ENCODE assay signal across 8 mouse cellular contexts in the genomic region with DNA sequence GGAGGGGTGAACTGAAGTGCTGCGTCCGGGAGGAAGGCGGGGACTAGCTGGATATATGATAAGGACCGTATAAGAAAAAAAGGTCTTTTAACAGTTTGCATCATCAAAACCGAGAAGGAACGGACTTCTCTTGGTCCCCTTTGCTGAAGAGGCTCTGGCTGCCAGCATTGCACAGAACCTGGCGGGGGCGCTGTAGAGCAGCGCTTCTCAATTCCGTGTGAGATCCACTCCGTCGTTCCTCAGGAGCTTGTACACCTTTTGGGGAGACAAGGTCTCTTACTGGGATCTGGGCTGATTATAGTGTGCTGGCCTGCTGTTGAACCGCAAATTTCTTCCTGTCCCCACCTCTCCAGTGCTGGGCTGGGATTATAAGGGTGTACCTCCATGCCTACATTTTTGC. TPM values are rescaled to one million over a fixed set of nuclear protein-coding genes. Genes with fewer than 3 reads are reported as not detected.
DNase-seq lines count a peak whose midpoint lies in the region; ATAC-seq and TF ChIP-seq lines count a peak whose summit lies in the region.

No protein-coding gene starts in this region.

- H3K9ac ChIP-seq in kidney, postnatal 0 days (ENCODE audit: low read depth, low read length): no peak overlapping the region
- H3K9ac ChIP-seq in liver, embryonic 16.5 days (ENCODE audit: low read depth, low read length): no peak overlapping the region

- H3K4me3 ChIP-seq in kidney, postnatal 0 days (replicated peaks; ENCODE audit: low read depth, low read length): no peak overlapping the region
- H3K4me3 ChIP-seq in liver, embryonic 16.5 days (ENCODE audit: low read depth, low read length): no peak overlapping the region

- DNase-seq in kidney, postnatal 0 days (ENCODE audit: low spot score): peak; percentile 44
- no peak for DNase-seq in kidney, adult 8-10 months
- DNase-seq in NIH3T3 (ENCODE audit: low read depth): peak; percentile 59
- DNase-seq in embryo, embryonic 10.5 days (ENCODE audit: low spot score): peak; percentile 68
- no peak for DNase-seq in left cerebral cortex, adult 8-10 months (ENCODE audit: low spot score in 2 of 2)
- no peak for DNase-seq in frontal cortex, postnatal 25 days (ENCODE audit: low spot score in 2 of 2)

- no peaks in the 10 kb centered on the region for H3K27me3 ChIP-seq in kidney, postnatal 0 days (ENCODE audit: insufficient read depth, low read length)
- no peaks in the 10 kb centered on the region for H3K27me3 ChIP-seq in liver, embryonic 16.5 days (ENCODE audit: control insufficient read depth, insufficient read depth, low read depth, low read length)

- WGBS in kidney, postnatal 0 days: 27% methylated on average over 13 of the region's 13 CpGs
- WGBS in liver, embryonic 16.5 days (ENCODE audit: insufficient replicate concordance): 17% methylated on average over 13 of the region's 13 CpGs

- no peak overlapping the region for H3K27ac ChIP-seq in kidney, postnatal 0 days
- H3K27ac ChIP-seq in liver, embryonic 16.5 days (ENCODE audit: low read length): no peak overlapping the region

- H3K4me2 ChIP-seq in kidney, postnatal 0 days (ENCODE audit: low read length): no peak overlapping the region
- peak overlapping the region; percentile 34; the same call in 1 of the 2 replicates for H3K4me2 ChIP-seq in liver, embryonic 16.5 days (ENCODE audit: low read depth, low read length)

- H3K4me1 ChIP-seq in kidney, postnatal 0 days (replicated peaks; ENCODE audit: insufficient read depth, low read length): no peaks in the 10 kb centered on the region
- no peaks in the 10 kb centered on the region; the same call in 1 of the 2 replicates for H3K4me1 ChIP-seq in liver, embryonic 16.5 days (ENCODE audit: control insufficient read depth, low read depth, low read length)

- no peaks in the 10 kb centered on the region for H3K36me3 ChIP-seq in kidney, postnatal 0 days (ENCODE audit: insufficient read depth, low read length)
- no peaks in the 10 kb centered on the region for H3K36me3 ChIP-seq in liver, embryonic 16.5 days (ENCODE audit: control insufficient read depth, insufficient read depth)

- no peak for ATAC-seq in kidney, postnatal 0 days (replicated peaks; ENCODE audit: low FRiP score, low read depth)
- no peak for ATAC-seq in liver, embryonic 16.5 days (ENCODE audit: low read depth)
- no peak for ATAC-seq in erythroid progenitor cell, adult 5-6 weeks (replicated peaks; ENCODE audit: low FRiP score, poor library complexity, severe bottlenecking)

- no peaks in the 10 kb centered on the region for H3K9me3 ChIP-seq in kidney, postnatal 0 days (replicated peaks; ENCODE audit: low read length)
- no peaks in the 10 kb centered on the region for H3K9me3 ChIP-seq in liver, embryonic 16.5 days (replicated peaks; ENCODE audit: control insufficient read depth, low read length)

- peak; percentile 56 for TF ChIP-seq CTCF in kidney, postnatal 0 days (IDR thresholded peaks at IDR 0.05; ENCODE audit: low read depth)

RNA-seq across cellular contexts. Expression of gene Muc4, which starts 20.3 kb away (rescaled TPM):
- 0.14 and 0.28 TPM in 2 replicates for polyA plus RNA-seq in kidney, postnatal 0 days (2015; fragmentation: Nextera tagmentation; extraction: Ambion mirVana)
- polyA plus RNA-seq in liver, embryonic 16.5 days (2015; fragmentation: Nextera tagmentation; extraction: Ambion mirVana): 0.70 and 0.78 TPM in 2 replicates
- total RNA-seq in erythroid progenitor cell, adult 5-6 weeks (2015; ENCODE audit: low replicate concordance): not detected in 2 replicates
- total RNA-seq in erythroid progenitor cell, adult 5-6 weeks (2017; ENCODE audit: low replicate concordance): not detected in 2 replicates
- total RNA-seq in left cerebral cortex, adult 8-10 months (2022): under 1 TPM in 1 of 4 experiments, not detected in 3; 0.05 TPM

Comparison
In these comparisons a context has a peak if more than half of its experiments do, and no peak if none do; other contexts are left out.
1. DNase-seq: peak in kidney, postnatal 0 days (single experiment), NIH3T3 (single experiment) and embryo, embryonic 10.5 days (single experiment); none in kidney, adult 8-10 months (0 of 2), left cerebral cortex, adult 8-10 months (0 of 2) and frontal cortex, postnatal 25 days (0 of 2).